Mouse (Mus musculus) spleen, adult 2 months (tissue): ENCODE results near the gene Ldah.

Experiments
- CTCF ChIP-seq: fragments of 200-500 bp; IDR thresholded peaks from 2 replicates; pipeline ENCODE4 v1.5.1; 2011; ENCODE audit warnings: mild to moderate bottlenecking, inconsistent platforms; ENCODE audit not compliant: insufficient read depth, insufficient read length, insufficient replicate concordance; ENCODE audit errors: extremely low read depth
- POLR2A ChIP-seq: fragments of 200-500 bp; IDR thresholded peaks from 2 replicates; pipeline ENCODE4 v1.6.1; 2011; ENCODE audit warnings: low read depth, low read length, inconsistent platforms

DNA sequence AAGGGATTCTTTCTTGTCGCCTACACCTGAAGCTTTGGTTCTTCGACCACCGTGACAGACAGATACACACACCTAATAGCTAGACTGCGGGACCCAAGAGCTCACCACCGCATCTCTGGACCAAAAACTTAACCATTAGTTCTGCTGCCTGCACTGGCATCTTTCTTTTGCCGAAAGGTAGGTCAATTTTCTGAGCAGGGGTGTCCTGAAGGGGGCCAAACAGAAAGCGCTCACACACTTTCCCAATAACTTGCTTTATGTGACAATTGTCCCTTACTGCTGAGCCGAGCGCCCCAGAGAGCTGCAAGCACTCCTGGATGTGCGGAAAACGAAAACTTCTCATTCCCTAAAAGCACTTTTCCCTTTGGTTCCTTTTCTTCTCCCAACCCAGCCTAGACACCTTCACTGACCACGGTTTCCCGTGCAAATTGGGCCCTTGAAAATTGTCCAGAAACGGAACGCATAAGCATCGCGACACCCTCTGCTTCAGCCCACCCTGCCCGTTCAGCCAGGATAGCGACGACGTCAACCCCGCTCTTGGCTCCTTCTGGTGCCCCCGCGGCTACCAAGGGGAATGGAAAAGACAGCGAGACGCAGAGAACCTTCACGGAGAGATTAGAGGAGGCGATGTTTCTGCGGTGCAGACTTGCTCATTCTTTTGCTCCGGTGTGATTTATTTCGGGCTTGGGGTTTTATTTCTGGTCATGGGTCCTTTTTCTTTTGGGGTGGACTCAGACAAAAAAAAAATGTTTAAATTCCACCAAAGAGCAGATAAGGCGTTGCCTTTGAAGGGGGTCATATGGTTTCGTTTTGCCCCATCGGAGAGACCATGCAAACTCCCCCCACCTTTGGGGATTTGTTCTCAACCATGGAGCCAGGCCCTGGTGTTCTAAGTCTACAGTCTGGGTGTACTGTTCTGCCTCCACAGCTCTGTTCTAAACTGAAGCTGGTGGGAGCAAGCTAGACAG is 91.5 kb downstream of the Ldah start:
- TF ChIP-seq POLR2A (no peak), CTCF (no peak)
